Mouse (Mus musculus) frontal cortex, adult (tissue): ENCODE data around the gene Stim2.
A peak's percentile ranks its signal among the peaks of the same experiment; 100 is the strongest.

Source experiments
- ATAC-seq: cut with Nextera tagmentation; 2 replicates; pipeline ENCODE4 v1.9.2; 2017; ENCODE audit warnings: mild to moderate bottlenecking, moderate library complexity, mixed read lengths; ENCODE audit not compliant: low TSS enrichment

The Stim2 gene

DNA sequence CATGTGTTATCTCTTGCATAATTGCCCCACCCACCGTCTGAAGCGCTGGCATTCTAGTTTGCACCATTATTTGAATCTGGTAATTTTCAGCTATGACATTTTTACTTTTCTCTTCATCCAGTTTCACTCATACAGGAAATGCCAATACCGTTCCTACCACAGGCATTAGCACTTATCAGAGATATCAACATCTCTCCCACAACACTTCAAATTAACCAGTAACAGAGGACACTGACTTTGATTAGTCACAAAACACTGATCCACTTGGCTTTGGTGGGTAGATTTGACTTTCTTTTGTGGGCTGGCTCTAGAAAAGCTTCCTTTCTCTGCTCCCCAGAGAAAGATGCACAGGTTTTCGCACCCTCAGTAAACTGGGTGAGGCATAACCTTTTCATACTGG, 3.7 kb upstream of the Stim2 start:
- no peak for ATAC-seq

DNA sequence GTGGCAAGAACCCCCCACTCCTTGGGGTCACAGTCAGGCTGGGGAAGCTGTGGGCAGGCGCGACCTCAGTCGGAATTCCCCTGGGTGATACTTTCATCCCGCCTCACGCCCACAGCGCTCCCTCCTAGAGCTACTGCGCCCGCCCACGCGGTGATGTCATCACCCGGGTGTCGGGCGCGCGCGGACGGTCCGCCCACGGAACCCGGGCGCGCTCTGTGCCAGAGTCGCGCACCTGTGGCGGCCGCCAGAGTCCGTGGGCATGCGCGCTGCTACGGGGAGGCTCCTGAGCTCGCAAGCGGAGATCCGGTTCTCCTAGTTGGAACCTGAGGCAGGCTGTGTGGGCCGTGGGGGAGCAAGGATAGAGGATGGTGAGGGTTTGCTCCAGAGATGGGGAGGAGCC, 3.0 kb upstream of the Stim2 start:
- peak; percentile 58 for ATAC-seq

DNA sequence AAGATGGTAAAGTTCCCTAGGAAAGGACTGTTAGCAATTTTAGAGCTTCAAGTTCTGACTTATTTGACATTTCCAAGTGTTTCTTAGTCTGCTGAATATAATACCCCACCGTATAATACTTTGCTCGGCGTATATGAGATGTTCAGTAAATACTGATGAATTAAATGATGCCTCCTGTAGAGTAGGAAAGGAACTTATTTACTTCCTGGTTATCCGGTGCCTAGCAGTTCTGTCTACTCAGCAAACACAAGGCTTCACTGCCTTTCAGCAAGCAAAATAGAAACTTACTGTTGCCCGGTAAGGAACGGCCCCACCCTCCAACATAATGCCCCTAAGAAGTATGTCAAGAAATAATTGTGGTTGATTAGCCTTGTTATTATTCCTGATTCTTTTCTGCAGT, 1.5 kb upstream of the Stim2 start:
- no peak for ATAC-seq

DNA sequence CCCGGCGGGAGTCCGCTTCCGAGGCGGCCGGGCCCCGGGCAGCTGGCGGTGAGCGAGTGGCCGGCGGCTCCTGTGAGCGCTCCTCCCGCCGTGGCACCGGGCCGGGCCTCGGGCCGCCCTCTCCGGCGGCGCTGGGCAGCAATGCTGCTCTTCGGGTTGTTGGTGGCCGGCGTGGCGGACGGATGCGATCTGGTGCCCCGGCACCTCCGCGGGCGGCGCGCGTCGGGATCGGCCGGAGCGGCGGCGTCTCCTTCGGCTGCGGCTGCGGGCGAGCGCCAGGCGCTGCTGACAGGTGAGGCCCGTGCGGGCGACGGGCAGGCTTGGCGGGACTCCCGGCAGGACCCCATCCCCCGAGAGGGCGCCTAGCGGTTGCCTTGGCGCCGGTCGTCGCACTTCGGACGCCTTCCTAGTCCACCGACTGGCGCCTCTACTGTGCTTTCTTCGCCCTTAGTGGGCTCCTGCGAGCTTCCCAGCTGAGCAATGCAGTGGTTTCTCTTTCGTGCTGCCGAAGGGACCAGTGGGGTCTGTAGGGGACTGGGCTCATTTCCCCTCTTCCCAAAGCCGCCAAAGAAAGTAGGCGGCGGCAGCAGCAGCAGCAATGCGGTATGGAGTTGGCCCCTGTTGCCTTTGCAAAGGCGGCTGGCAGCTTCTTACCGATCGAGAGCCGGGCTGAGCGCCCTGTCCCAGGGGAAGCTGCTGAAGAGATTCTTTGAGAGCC, 603 bp downstream of the Stim2 start:
- ATAC-seq, result peak; percentile 29

DNA sequence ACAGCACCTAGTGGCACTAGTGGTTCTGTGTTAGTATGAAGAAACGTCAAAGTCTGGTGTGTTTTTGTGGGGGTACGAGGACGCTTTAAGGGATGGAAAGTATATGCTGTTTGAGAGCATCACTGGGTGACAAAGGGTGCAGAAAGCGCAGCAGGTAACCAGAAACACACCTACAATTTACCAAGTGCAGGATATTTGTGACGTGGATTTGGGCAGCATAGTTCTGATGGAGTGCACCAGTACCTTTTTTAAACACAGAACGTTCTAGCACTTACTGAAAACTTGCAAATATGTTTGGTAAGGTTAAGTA, 1.1 kb downstream of the Stim2 start:
- no peak for ATAC-seq

GRCm38 (mm10) chr5:53999831-54000230, 1.5 kb downstream of the Stim2 start:
- ATAC-seq, result no peak

DNA sequence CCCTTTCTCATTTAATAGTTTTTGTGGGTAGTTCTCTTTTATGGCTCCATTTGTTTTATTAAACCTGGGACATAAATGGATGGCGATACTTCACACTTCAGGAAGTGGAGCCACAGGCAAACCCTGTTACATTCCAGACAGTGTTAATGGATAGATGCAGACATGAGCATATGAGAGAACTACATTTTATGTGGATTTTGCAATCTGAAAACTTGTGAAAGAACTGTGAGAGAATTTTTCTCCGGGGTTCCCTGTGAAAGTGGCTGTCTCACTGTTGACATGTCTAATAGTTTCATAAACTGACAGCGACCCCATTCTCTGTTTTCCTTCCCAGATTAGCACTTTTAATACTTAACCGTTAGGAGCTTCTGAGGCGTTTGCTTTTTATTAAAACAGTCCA, 2.7 kb downstream of the Stim2 start:
- no peak for ATAC-seq

DNA sequence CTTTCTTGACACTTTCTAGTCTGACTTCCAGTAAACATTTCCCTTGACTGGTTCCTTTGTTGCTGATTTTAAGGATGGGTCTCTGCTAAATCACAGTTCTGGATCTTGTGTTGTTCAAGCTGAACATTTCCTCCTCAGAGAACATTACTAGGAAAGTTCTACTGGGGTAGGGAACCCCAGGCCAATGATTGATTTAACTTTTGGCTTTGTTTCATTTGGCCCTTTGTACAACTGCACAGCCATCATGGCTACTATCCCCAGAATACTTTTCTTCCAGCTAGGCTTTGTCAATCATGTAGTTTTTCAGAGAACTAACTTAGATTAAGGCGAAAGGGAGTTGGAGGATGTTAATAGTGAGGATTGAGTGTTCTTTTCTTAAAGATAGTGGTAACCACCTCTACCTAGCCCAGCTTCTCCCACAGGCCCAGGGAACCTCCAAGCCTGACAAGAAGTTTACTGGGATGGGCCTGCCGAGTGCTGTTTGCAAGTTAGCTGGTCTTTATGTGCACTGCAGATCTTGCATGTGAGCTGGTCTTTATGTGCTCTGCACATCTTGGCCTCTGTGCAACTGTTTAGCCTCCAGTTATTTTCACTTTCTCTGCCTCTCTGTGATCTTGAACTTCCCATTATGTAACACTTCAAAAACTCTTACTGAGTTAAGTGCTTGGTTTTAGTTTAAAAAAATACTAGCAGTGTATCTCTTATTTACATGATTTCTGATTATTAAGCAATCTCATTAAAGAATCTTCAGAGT, 7.0 kb downstream of the Stim2 start:
- ATAC-seq, result no peak

DNA sequence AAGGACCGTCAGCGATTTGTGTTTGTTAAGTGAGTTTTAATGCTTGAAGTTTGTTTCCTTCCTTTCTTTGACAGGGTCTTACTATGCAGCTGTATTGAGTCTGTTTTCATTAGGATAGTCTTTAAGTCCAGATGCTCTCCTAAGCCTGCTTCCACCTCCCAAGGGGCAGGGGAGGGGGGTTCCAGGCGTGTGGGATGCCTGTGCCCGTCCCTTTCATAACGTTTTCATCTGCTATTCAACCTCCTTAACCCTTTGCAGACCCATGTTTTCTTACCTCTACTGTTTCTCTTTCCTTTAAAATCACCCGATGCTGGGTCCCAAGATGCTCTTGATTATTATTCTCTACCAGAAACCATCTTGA, 7.5 kb downstream of the Stim2 start:
- ATAC-seq, result no peak

DNA sequence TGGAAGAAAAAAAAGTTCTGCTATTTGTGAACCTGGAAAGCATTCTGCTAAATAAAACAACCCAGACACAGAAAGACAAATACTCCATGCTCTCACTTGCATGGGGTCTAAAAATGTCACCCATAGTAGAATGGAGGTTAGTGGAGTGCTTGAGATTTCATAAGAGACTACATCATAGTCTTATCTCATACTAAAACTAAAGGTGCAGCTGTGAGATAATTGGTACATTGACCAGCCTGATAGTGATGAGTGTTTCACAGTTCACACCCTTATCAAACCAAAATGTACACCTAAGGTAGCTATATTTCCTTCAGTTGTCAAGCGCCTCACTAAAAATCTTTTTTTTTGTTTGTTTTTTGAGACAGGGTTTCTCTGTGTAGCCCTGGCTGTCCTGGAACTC, 8.5 kb downstream of the Stim2 start:
- ATAC-seq, result no peak

GRCm38 (mm10) chr5:54007617-54008016, 9.3 kb downstream of the Stim2 start:
- ATAC-seq, result peak; percentile 35

DNA sequence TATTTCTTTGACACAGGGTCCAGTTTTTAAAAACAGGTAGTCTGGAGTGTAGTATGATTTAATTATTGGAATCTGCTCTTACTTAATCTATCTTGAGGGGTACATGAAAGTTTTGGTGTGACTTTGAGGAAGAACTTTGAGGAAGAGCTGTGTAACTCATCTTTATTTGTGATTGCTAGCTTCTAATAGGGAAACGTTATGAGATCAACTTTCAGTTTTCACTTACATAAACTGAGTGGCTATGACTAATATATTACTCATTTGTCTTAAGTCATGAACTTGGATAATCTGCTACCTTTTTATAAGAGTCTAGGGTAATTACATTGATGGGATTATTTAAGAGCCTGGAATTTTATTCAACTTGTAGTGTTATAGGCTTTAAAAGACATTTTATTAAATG, 15.0 kb downstream of the Stim2 start:
- no peak for ATAC-seq

GRCm38 (mm10) chr5:54017143-54017542, 18.8 kb downstream of the Stim2 start:
- ATAC-seq, result no peak

GRCm38 (mm10) chr5:54018856-54019255, 20.6 kb downstream of the Stim2 start:
- ATAC-seq, result no peak

DNA sequence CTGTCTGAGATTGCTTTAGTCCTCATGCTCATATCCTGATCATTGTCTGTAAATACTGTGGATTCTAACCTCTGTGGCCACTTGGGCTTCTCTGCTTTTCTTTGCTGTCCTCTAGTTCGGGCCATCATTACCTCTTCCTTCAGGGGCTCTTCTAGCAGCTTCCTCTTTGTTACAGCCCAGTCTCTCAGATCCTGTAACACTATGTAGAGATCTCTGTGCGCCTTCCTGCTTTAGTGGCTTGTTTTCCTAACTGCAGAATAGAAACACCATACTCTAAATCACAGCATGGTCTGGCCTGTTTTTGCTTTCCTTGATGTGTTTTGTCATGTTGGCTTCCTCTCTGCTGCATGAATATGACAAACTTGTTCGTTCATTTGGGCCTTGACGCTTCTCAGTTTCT, 21.2 kb downstream of the Stim2 start:
- peak; percentile 27; the same call in 1 of the 2 replicates for ATAC-seq

- ATAC-seq, result no peak
Observed at GRCm38 (mm10) chr5:54024610-54025009, 26.3 kb downstream of the Stim2 start.

GRCm38 (mm10) chr5:54025630-54026029, 27.3 kb downstream of the Stim2 start:
- ATAC-seq, result no peak

DNA sequence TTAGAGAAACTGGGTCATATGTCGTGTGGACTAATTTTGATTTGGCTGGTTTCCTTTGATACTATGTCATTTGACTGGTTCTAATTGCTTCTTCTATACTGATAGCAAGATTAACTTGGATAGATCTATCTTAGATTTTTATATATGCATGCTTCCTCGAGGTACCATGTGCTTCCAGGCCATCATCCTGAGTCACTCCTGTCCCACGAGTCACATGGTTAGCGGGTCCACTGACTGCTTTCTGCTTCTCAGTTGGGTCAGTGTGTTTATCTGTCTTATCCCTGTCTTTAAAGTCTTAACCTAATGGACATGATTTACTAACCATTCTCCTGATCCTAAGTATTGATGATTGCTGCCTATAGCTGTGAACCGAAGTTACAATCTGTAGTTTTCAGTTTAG, 34.9 kb downstream of the Stim2 start:
- ATAC-seq, result no peak

- no peak for ATAC-seq
Observed at GRCm38 (mm10) chr5:54034680-54035079, 36.4 kb downstream of the Stim2 start.

DNA sequence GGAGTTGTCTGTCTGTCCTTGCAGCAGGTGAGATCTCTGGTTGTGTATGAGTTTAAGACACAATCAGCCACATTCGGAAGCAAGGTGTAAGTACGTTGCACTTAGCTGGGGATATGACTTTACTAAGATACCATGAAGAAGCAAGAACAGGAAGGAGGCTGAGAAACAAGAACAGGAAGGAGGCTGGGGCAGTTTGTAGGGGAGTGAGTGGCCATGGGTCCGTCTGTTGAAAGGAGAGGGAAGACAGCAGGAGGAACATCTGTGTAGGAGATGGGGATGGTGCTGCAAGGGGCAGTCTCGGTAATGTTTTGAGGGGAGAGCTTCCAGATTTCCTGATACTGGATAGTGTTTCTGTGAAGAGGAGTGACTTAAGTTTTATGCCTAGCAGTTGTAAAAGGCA, 40.3 kb downstream of the Stim2 start:
- no peak for ATAC-seq

GRCm38 (mm10) chr5:54040527-54040926, 42.2 kb downstream of the Stim2 start:
- no peak for ATAC-seq

GRCm38 (mm10) chr5:54042013-54042412, 43.7 kb downstream of the Stim2 start:
- no peak for ATAC-seq

DNA sequence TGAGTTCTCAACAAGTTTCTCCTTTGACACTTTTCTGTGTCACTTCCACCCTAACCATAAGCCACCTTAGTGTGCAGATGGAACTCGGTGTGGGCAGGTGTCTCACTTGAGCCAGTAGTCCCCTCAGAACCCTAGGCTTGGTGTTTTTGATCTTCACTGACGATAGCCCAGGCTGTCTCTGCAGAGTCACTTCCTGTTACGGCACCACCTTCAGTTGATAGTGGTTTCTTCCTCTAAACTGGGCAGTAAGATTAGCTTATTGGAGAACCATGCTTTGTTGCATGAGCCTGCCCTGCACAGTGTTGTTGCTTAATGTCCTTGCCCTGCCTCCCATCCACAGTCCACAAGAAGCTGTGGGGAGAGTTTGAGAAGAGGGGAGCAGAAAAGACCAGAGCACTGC, 47.2 kb downstream of the Stim2 start:
- no peak for ATAC-seq

DNA sequence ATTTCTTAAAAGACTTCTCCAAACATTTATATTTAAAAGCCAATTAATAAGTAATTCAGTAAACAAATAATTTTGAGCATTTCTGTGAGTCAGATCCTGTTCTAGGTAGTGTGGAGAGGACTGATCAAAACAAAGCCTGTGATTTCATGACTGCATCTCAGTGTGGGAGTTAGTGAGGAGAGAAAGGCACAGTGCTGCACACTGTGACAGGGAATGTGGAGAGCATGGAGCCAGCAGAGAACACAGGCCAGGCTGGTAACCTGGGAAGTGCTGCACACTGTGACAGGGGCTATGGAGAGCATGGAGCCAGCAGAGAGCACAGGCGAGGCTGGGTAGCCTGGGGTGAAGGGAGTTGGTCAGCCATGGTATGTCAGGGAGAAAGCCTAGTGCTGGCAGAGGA, 48.1 kb downstream of the Stim2 start:
- ATAC-seq, result peak; percentile 91
